Mouse (Mus musculus) frontal cortex, postnatal 14 days (tissue): Measurements from ENCODE around the gene Tmem104.

Experiments
- DNase-seq, 2 experiments: peaks; one replicate each; pipeline ENCODE4 v3.0.0; 2022; ENCODE audit warnings: low spot score in 2 of 2

Gene Tmem104

GRCm38 (mm10) chr11:115198932-115199384 is 11.7 kb downstream of the Tmem104 start:
- DNase-seq: no peak

GRCm38 (mm10) chr11:115200520-115200919 is 13.2 kb downstream of the Tmem104 start:
- no peak for DNase-seq

GRCm38 (mm10) chr11:115202316-115202715 is 15.0 kb downstream of the Tmem104 start:
- peak; percentile 54 to 77 for DNase-seq

- DNase-seq: no peak
Observed at GRCm38 (mm10) chr11:115202756-115203155, 15.5 kb downstream of the Tmem104 start.

GRCm38 (mm10) chr11:115208126-115208525 is 20.8 kb downstream of the Tmem104 start:
- no peak for DNase-seq

GRCm38 (mm10) chr11:115208776-115209732 is 21.8 kb downstream of the Tmem104 start:
- DNase-seq: no peak

- no peak for DNase-seq
Observed at GRCm38 (mm10) chr11:115209958-115210357, 22.7 kb downstream of the Tmem104 start.

GRCm38 (mm10) chr11:115212116-115212515 is 24.8 kb downstream of the Tmem104 start:
- DNase-seq: no peak

GRCm38 (mm10) chr11:115215123-115215522 is 27.8 kb downstream of the Tmem104 start:
- DNase-seq: no peak

- no peak for DNase-seq
Observed at GRCm38 (mm10) chr11:115217439-115218410, 30.4 kb downstream of the Tmem104 start.

GRCm38 (mm10) chr11:115219263-115219662 is 32.0 kb downstream of the Tmem104 start:
- no peak for DNase-seq

- DNase-seq: no peak
Observed at GRCm38 (mm10) chr11:115219685-115220084, 32.4 kb downstream of the Tmem104 start.

GRCm38 (mm10) chr11:115222077-115222476 is 34.8 kb downstream of the Tmem104 start:
- no peak for DNase-seq

GRCm38 (mm10) chr11:115222570-115222969 is 35.3 kb downstream of the Tmem104 start:
- no peak for DNase-seq

- no peak for DNase-seq
Observed at GRCm38 (mm10) chr11:115223451-115223850, 36.2 kb downstream of the Tmem104 start.

GRCm38 (mm10) chr11:115223877-115224276 is 36.6 kb downstream of the Tmem104 start:
- no peak for DNase-seq

GRCm38 (mm10) chr11:115224889-115225288 is 37.6 kb downstream of the Tmem104 start:
- DNase-seq: no peak

GRCm38 (mm10) chr11:115225301-115225700 is 38.0 kb downstream of the Tmem104 start:
- DNase-seq: no peak

GRCm38 (mm10) chr11:115226811-115227491 is 39.7 kb downstream of the Tmem104 start:
- no peak for DNase-seq

- DNase-seq: no peak
Observed at GRCm38 (mm10) chr11:115227640-115228039, 40.4 kb downstream of the Tmem104 start.

GRCm38 (mm10) chr11:115228430-115228829 is 41.1 kb downstream of the Tmem104 start:
- DNase-seq: no peak
